Mouse (Mus musculus): ENCODE results near the gene Vti1a.

Vti1a gene

DNA sequence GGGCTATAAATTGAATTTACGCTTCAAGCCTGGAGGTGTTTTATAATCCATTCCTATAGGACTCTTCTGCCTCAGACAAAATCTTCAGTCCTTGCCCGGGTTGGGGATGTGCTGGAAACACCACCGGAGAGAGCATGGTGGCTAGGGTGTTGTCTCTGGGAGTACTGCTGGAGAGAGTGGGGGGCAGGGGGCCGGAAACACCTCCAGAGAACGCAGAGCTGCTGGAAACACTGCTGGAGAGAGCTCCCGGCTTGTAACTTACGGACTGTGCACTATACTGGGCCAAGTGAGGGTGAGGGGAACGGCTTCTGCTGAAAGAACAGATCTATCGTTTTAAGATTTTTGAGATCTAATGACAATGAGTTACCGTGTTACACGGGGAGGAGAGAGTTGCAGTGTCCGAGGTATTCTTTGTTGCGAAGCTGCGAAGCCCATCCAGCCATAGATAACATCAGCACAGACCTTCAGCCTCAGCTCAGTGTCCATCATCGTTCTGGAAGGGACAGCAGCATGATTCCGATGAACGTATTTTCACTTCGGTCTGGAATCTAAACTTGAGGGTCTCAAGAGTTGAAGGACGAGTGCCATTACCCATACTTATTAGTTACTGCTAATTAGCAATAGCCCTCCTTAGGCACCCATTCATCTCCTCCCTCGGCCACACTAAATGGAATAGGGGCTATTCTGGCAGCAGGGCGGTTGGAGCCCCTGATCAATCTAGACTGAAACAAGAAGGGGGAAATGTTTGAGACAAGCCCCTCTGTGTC is 140.4 kb downstream of the Vti1a start:
- DNase-seq (ENCODE audit: low spot score) = no peak

DNA sequence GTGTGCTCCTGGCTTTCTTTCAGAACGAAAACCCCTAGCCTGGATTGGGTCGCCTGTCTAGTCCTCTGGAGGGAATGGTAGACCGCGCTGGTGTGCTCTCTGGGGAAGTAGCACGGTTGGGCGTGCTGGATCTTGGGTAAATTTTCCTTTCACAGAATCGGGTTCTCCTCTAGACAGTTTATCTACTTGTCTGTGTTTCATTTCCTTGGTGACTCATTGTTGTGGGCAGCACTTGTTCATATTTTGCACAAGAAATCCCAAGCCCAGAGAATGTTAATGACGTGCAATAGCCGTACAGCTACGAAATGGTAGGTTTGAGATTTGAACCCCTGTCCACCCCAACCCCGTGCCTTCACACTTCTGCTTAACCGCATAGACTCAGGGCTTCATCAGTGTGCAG is 145.9 kb downstream of the Vti1a start:
- no peak for DNase-seq (ENCODE audit: low spot score)

DNA sequence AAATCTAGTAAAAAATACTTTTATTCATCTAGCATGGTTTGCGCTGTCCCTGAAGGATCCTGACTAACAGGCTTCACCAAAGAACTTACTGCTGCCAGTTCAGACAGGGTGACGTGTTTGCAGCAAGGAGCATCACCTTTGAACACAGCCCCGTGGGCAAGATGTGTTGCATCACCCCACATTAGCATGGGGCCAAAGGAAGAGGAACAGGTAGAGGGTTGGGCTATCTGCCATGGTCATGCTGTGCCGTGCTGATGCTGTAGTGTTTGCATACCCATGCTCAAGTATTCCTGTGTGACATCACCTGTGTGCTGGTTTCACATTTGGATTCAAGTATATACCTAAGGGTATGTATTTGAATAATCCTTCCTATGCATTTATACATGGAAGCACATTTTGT is 147.6 kb downstream of the Vti1a start:
- no peak for DNase-seq (ENCODE audit: low spot score)

DNA sequence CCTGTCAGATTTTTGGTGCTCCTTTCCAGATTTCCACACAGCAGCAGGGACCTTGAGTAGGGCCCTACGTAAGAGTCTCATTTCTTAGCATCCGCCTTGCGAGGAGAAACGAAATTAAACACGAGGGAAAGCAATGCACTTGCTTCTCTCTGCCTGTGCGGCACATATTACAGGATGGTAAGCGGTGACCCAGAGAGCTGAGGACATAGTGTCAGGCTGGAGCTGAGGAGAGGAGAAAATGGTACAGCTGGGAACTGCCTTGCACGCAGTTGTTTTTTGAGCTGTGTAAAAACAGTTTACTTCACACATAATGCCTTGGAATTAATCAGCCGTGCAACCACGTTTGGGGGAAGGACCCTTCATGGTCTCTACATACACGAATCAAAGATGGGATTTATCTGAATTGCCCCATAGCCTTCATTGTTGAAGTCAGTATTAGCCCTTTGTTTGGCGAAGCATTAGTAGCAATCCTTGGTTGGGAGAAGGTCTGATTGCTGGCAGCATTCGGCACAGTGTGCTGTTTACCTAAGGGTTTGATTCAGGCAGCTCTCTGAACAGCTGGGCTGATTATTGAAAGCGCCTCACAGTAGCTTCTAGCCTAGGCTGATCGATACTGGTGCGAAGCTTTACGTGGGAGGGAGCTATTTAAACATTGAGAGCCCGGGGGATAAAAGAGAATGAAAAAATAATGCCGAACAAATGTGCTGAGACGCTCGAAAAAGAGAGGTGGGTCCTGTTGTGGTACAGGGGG is 153.4 kb downstream of the Vti1a start:
- no peak for DNase-seq (ENCODE audit: low spot score)

DNA sequence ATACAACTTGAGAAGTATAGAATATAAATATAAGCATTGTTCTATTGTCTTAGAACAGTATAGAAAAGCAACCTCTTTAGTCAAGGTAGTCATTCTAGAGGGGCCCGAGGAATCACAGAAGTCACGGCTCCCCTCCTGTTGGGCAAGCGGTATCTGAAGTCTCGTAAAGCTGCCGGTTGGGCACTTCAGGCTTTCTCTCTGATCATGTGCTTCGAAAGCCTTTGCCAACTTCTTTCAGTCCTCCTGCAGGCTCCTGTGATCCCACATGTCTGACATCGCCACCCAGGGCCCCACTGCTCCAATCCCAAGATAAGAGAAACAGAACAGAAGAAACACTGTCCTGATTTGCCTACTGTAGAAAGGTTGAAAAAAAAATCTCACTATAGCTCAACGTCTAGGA is 156.5 kb downstream of the Vti1a start:
- no peak for DNase-seq (ENCODE audit: low spot score)

DNA sequence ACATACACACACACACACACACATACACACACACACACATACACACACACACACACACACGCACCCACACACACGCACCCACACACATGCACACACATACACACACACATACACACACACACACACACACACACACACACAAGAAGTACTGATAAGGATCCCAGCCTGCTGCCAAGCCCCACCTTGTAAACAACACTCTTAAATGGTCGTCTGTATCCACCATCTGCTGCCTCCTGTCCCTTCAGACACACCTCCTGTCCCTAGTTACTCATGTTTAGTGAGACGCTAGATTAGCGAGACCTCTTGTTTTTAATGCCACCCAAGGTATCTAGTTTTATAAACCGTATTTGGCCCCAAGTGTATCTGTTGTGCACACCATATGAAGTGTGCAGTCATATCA is 158.1 kb downstream of the Vti1a start:
- no peak for DNase-seq (ENCODE audit: low spot score)

DNA sequence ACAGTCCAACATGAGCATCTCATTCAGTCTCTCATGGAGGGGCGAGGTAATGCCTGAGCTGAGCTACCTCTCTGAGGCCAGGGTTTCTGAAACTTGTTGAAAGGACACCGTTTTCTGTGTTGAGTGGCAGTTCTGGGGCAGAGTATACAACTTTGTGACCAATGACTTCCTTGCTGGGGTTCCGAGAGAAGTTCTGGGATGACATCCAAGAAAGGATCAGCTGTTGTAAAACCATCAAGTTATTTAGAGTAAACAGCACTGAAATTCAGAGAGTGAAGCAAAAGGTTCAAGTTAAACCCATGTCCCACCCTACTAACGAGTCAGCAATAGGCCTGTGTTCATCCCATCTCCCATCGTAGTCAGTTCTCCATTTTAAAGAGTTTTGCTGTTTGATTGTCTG is 164.4 kb downstream of the Vti1a start:
- no peak for DNase-seq (ENCODE audit: low spot score)

DNA sequence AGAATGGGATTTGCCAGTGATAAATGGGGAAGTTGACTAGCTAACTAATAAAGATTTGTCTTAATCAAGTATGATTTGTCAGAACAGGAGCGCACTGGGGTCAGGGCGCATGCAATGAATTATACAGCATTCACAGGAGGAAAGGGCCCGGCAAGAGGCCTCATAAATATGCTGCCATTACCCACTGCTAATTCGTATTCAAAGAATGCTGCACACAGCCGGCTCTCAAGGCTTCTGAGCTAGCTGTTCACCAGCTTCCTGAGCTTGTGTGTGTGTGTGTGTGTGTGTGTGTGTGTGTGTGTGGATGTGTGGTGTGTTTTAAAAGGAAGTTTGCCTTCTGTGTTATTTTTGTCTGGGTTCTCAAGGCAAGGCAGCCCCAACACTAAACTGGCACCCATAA is 165.2 kb downstream of the Vti1a start:
- no peak for DNase-seq (ENCODE audit: low spot score)

DNA sequence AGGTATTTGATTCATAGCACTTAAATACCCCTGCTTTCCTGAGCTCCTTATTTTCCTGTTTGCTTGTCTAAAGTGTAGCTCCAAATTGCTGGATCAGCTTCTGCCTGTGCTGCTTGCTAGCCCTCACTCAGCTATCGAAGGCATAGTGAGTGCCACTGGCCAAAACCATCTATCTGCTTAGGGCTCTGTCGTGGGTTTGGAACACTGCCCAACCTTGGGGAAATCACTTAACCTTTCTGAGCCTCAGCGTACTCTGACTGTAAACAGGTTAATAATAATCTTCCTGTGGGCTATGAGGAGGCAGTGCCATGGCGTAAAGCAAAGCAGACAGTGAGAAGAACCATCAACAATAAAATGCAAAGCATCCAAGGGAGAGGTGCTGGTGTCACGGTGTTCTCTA is 167.4 kb downstream of the Vti1a start:
- no peak for DNase-seq (ENCODE audit: low spot score)

DNA sequence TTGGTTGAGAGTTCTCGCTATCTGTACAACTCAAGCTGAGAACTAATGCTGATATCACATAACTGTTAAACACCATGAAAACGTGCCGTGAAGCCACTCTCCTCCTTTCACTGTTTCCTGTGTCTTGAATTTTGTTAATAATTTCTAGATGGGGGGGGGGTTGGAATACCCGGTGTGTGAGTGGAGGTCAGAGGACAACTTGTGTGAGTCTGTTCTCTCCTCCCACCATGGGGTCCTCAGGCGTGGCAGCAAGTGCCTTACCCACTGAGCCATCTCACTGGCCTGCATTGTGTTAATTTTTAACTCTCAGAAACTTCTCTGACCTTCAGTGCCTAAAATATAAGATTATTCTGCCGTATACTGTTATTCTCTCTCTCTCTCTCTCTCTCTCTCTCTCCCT is 168.5 kb downstream of the Vti1a start:
- DNase-seq (ENCODE audit: low spot score) = no peak

DNA sequence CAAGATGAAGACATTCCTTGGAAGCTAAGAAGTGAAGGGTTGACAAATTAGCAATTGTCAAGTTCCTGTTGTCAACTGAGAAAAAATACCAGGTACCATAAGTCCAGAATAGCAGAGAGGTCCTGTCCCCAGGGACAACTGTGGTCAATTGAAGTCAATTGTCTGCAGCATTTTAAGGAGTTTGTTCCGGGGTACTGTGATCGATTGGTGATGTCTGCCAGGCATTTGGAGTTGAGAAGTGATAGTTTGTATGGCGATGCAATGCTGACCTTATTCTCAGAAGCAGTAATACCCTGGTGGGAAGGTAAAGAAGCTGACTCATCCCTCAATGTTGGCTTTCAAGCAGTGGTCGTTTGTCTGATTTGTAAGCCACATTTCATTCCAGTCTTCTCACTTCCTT is 170.4 kb downstream of the Vti1a start:
- DNase-seq (ENCODE audit: low spot score) = no peak

DNA sequence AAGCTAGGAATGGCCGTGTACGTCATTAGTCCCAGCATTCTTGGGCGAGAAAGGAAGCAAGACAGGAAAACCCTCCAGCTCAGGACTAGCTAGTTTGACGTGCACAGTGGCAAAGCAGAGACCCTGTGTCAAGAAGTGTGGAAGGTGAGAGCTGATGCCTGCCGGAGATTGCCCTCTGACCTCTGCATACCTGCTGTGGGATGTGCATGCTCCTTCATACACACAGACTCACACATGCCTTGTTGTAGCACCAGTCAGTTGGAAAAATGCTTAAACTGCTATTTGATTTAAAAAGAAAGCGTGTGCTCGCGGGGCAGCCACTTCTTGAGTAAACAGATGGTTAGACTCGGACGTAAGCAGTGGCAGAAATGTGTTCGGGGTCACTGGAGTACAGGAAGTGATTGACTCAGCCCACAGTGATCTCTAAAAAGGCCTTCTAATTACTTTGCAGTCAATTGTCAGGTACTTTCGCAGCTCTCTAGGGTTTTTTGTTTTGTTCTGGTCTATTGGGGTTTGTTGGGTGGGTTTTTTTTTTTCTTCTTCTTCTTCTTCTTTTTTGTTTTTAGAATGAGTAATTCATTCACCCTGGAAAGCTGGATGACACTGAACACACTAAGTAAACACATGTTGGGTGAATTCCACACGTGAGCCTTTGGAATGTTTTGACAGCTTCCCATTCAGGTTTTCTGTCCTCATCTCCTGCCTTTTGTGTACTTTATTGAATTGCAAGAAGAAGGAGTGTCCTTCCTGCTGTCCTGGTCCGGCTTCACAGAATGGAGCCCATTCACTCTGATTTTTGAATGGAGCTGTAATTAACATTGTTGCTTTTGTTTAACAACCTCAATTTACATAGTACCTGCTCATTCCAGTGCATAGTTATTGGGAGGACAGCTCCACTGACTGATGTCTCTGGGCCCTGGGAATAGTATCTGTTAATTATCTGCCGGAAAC is 175.3 kb downstream of the Vti1a start:
- DNase-seq (ENCODE audit: low spot score) = no peak

DNA sequence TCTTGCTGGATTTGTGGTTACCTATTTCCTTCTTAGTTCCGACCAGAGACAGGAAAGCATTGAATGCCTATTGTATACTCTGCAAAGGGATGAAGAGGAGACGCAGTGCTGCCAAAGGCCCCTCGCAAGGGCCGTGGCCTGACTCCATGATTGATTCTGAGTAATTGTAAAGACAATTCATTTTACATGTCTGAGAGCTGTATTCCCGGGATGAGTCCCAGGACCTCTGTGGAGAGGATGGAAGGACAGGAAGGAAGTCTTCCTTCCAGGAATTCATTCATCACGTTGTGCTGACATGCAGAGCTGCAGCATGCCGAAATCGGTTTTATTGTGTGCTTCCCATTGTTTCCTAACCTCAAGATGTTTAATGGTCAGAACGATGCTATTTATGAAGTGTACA is 180.2 kb downstream of the Vti1a start:
- no peak for DNase-seq (ENCODE audit: low spot score)

DNA sequence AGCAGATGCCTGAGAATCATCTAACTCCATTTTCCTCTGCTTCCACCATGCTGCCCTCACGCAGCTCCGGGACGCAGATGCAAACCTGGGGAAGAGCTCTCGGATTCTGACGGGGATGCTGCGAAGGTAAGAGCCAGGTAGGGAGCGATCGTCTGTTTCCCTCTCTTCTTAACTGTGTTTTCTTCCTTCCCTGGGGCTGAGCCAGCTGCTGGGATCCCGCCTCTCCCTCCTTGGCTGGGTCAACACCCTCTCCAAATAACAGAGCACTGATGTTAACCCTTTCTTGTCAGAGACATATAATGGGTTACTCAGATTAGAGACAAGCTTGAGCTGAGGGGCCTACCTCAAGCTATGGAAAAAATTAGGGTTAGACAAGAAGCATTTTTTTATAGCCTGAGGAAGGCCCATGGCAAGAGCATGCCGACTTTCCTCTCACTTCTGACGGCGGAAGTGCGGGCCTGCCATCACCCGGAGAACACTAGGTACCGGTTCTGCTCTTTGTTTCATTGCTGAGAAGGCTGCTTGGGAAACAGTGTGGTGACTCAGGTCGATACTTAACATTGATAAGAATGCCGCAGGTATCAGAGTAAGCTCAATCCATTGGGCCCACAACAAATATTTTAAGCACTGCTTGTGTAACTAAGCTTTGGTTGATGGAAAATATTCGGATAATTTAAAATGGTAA is 183.2 kb downstream of the Vti1a start:
- DNase-seq (ENCODE audit: low spot score) = no peak

DNA sequence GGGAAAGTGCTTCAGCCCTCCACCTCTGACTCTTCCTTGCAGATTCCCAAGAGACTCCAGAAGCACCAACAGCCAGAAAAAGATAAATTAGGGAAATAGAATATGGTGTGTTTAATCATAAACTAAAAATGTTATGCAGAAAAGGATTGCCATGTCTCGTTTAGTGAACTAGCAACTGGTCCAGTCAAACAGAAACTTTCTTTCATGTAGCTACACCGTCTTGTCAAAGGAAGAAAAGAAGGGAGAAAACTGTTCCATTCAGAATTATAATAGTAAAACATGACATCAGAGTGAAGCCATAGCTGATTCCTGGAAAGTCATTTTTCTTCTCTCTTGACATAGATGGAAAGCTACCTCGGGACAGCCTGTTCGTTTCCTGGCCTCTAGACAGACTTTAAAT is 185.9 kb downstream of the Vti1a start:
- DNase-seq (ENCODE audit: low spot score) = no peak

DNA sequence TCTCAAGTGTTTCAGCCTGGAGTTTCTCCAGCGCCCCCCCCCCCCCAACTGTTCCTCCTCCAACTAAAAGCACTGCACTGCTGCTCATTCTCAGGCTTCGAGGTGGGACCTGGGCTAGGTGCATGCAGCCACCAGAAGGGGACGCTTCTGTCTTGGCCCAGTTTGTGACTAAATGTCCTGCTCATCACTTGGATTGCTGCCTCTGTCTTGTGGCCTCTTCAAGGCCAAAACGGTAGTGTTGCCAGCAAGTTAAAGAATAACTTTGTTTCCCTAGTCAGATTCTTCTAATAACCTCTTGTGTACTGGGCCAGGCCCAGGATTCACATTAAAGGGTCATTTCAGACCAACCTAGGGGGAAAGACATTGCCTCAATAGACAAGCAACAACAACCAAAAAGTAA is 187.7 kb downstream of the Vti1a start:
- DNase-seq (ENCODE audit: low spot score) = no peak

DNA sequence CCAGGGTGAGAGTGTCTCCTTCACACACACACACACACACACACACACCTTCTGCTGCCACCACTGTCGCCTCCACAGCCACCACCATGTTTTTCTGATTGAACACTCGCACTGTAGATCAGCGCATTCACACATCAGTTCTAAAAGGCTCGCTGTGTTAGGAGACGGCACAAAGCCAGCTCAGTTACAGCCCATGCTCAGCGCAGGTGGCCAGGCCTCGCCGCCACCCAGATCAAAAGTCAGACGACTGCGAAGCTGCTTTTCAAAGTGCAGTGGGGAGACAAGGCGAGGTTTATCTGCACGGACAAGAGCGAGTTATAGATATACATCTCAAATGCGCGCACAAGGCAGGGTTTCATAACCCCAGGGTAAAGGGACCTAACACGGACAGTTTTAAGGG is 191.7 kb downstream of the Vti1a start:
- DNase-seq (ENCODE audit: low spot score) = no peak

DNA sequence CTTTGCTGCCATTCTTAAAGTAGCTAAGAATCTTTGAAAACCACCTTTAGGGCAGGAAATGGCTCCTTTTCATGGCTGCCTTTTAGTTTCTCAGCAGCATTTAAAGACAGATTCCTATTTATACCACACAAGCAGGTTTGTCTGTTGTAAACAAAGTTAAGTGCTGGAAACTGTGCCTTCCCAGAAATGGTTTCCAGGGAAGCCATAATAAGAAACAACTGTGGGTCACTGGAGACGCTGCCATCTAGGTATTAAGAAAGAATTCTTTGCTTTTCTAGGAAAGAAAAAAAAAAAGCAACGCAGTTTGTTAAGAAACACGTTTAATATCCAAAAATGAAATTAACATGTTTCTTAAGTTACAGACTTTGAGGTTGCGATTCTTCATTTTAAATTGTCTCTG is 192.1 kb downstream of the Vti1a start:
- DNase-seq (ENCODE audit: low spot score) = no peak

DNA sequence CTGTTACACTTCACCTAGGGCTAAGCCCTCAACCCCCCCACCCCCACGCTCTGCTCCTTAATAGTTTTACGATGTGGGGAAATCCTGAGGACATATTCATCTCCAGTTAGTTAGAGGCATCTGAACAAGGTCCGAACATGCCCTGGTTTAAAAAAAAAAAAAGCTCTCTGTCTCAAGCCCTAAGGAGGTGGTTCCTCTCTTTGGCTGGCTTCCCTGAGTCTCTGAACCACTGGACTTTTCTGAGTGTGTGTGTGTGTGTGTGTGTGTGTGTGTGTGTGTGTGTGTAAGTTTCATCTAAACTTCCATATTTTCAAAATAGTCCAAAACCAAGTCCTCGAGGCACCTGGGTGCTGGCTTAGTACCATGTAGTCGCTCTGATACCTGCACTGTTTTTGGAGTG is 192.9 kb downstream of the Vti1a start:
- no peak for DNase-seq (ENCODE audit: low spot score)

DNA sequence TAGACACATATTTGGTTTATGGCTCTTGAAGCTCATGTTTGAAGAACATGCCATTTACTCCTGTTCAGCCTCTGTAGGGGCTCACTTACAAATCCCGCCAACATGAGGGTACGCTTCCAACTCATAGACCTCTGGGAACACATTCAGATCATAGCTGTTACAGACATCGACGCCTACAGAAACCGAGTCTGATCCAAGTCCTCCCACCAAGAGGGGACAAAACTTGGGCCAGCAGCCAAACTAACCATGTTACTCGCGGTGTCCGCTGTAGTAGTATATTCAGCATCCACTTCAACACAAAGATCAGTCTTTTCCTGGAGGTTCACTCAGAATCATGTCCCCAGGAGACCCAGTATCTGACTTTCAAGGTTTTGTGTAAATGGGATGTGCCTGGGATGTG is 193.5 kb downstream of the Vti1a start:
- no peak for DNase-seq (ENCODE audit: low spot score)

DNA sequence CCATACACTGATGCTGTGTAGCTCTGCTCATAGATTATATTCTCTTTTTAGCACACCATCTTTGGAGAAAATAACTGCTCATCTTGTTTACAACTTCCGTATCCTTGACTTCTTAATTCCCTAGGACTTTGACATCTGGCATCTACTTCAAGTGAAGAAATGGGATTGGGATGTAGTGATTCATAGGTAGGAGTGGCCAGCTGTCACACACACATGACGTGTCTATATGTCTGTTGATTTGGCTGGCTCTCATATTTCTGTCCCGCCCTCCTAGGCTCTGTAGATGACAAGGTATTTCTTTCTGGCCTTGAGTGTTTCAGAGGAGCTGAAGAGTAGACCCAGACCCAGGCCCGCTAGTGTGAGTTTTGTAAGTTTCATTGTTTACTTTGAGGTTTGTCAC is 197.8 kb downstream of the Vti1a start:
- no peak for DNase-seq (ENCODE audit: low spot score)

DNA sequence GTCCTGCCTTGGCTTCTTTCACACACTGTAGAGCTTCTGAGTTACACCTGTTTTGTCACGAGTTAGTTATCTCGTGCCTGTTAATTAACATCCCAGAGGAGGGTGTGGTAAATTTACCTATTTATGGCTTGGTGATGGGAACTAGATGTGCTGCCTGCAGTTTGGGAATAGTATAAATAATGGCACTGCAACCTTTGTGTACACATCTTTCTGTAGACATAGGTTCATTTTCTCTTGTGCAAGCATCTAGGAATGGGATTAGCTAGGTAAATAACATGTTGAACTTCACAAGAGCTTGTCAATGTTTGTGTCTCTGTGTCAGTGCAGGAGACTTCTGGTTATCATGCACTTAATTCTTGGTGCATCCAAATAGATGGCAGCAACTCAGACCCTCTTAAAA is 204.1 kb downstream of the Vti1a start:
- no peak for DNase-seq (ENCODE audit: low spot score)
